Mouse (Mus musculus) testis, adult 10 weeks (tissue): ENCODE measurements around the gene Prlr. TPM values are rescaled to one million over a fixed set of nuclear protein-coding genes. Genes with fewer than 3 reads are reported as not detected.

Experiments used
- polyA plus RNA-seq: library from polyadenylated mRNA; stranded (reverse); fragments of 350-450 nt; fragmentation: Illumina TruSeq; extraction: RNeasy Lipid Tissue Mini Kit (QIAGEN cat#74804); gene quantifications from one replicate; pipeline ENCODE4 v1.2.3, GENCODE M21; 2014; ENCODE audit warnings: low read depth, low replicate concordance

Prlr gene
- 41.8 TPM for polyA plus RNA-seq

GRCm38 (mm10) chr15:10177083-10177482 lies at the start of gene Prlr:
Gene Prlr, plus strand, starts transcription at chr15:10177238.

DNA sequence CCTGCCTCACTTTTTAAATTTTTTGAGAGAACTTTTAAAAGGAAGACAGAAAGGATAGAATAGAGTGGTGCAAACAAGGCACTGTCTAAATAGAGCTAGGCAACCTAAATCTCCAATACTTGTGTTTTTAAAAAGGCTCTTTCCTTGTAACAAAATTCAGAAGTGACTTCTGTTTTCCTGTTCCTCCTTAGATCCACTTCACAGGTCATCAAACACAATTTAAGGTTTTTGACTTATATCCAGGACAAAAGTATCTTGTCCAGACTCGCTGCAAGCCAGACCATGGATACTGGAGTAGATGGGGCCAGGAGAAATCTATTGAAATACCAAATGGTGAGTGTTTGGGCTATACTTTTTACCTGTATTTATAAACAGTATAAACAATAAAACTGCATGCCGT lies 148.0 kb downstream of the Prlr start, which contains the start of gene Gm21973:
Gene Gm21973 (plus strand): TSS at position 301 of the 400 bp plus-strand sequence.

GRCm38 (mm10) chr15:10358039-10358948 lies 181.3 kb downstream of the Prlr start, which contains the start of gene Agxt2:
Gene Agxt2, plus strand, starts transcription at chr15:10358532.

Other genes with a start within 250 kb of the Prlr start
- gene Gm21973, start 148.1 kb downstream of the Prlr start, polyA plus RNA-seq = not detected
- 0.08 TPM for gene Agxt2, start 181.3 kb downstream of the Prlr start, polyA plus RNA-seq